Mouse (Mus musculus) gastrocnemius, adult 2 months (tissue): ENCODE data around the gene Dnm3. TPM values are rescaled to one million over a fixed set of nuclear protein-coding genes. Genes with fewer than 3 reads are reported as not detected.
A peak's percentile ranks its signal among the peaks of the same experiment; 100 is the strongest.

ENCODE experiments used
- DNase-seq: peaks from one replicate; pipeline ENCODE4 v3.0.0; 2022
- H3K27ac ChIP-seq: fragments of 200-600 bp; 2 replicates; pipeline ENCODE4 v1.8.1; 2022; ENCODE audit warnings: mild to moderate bottlenecking
- H3K4me3 ChIP-seq: fragments of 200-600 bp; 2 replicates; pipeline ENCODE4 v1.8.1; 2022; ENCODE audit warnings: mild to moderate bottlenecking, moderate library complexity
- CTCF ChIP-seq: fragments of 200-600 bp; IDR thresholded peaks from 2 replicates; pipeline ENCODE4 v1.8.1; 2022; ENCODE audit warnings: antibody characterized with exemption, mild to moderate bottlenecking, moderate library complexity
- intact Hi-C: fragments of 180-260 bp; cut with DNase I; formaldehyde crosslinking; loops from one replicate; pipeline ENCODE4 v1.15.1; 2025
- total RNA-seq, 2 experiments: library from RNA; stranded (reverse); gene quantifications; 2 replicates each; pipeline ENCODE4 v1.2.3; 2021

Dnm3 gene
- total RNA-seq, 2 experiments from 2014 or later, result 6.5 to 8.7 TPM

DNA sequence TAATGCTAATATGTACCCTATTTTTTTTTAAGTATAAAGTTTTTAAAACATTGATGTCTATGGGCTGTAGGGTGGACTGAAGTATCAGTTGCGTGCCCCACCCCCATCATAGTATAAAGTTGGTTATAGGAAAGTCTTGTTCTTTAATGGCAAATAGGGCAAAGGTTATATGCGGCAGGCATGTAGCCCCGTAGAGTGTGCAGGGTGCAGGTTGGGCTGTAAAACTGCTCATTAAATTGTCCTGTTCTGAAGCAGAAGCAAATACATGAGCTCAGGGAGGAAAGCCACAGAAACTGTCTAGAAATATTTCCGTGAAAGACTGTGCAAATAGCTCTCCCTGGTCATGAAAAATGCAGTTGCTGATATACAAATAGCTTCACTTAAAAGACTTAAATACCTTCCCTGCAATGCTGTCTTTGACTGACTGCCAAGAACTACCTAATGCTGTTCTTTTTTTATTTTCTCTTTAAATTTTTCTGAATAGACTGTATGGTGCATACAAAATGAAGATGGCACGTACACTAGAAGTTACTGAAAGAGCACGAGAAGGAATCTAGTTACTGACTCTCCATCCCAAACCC is 440.6 kb downstream of the Dnm3 start:
- no peak for DNase-seq
- intact Hi-C loops, result no loop called here
- TF ChIP-seq CTCF, result no peak
- Histone ChIP-seq H3K27ac (peak overlapping the region; percentile 71), H3K4me3 (no peak overlapping the region; the same call in 1 of the 2 replicates)

DNA sequence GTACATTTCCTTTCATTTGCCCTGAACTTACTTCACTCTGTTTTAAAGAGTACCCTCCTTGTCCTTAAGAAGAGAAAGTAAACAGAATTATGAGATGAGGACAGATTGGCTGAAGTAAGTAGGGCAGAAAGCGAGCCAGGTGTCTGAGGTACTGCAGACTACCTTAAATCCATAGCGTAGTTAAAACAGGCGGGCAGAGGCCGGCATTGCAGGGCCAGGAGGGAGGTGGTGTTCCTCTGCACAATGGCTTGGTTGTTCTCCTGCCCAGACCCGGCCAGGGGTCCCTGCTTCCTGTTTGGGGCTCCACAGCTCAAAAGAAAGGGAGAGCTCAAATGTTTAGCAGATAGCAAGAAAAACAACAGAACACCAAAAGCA is 441.4 kb downstream of the Dnm3 start:
- DNase-seq, result no peak
- Histone ChIP-seq H3K4me3 (no peak overlapping the region), H3K27ac (peak overlapping the region; percentile 6; the same call in 1 of the 2 replicates)
- intact Hi-C loops, result no loop called here
- no peak for TF ChIP-seq CTCF

DNA sequence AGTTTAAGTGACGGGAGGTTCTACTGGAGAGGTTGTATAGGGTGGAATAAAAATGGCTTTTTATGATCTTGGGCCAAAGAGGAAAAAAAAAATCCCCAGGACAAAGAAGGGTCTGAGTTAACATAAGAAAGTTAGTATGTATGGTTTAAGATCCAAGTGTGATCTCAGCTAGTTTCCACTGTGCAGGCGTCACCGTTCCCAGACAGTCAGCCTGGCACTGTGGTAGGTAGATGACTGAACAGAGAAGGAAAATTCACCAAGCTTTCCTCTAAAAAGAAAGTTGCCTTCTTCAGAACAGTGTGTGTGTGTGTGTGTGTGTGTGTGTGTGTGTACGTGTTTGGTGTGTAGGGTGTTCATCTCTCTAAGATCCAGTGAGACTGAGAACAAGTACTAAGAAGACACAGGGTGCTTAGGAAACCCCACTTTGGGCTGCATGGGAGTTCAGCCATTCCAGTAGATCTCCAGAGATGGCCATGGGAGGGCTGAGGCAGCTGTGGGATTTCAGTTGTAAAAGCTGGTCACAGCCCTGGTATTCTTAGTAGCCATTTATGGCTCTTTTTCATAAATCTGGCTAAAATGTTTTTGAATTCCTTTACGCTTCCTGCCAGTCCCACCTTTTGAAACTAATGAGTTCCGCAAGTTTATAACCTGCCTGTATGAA is 441.9 kb downstream of the Dnm3 start:
- intact Hi-C loops, result no loop called here
- TF ChIP-seq CTCF, result no peak
- Histone ChIP-seq H3K4me3 (no peak overlapping the region), H3K27ac (peak overlapping the region; percentile 6; the same call in 1 of the 2 replicates)
- DNase-seq, result no peak

DNA sequence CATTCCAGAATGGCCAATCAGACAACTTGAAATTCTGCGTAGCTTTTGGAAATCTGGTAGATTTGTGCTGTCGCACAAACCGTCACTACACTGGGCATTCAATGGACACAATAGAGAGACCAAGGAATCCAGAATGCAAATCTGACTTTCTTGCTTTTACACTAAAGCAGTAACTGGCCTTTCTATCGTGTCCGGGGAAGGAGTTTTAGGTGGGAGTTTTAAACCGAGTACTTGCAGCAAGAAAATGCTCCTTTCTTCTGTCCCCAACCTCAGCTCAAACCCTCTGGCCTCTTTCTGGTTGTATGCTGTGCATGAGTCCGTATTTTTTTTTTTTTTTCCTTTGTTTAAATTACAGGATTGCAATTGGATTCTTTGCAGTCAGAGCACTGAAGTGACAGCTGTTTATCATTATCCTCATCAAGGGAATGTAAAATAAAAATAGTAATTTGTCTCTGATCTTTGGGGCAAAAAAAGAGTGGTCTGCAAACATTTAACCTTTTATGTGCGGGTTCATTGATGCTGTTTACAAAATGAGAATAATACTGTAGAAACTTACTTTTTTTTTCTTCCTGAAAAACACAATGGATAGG is 454.1 kb downstream of the Dnm3 start:
- TF ChIP-seq CTCF, result no peak
- no peak for DNase-seq
- no peak overlapping the region for H3K4me3 ChIP-seq
- intact Hi-C loops, result no loop called here
- no peak overlapping the region for H3K27ac ChIP-seq

DNA sequence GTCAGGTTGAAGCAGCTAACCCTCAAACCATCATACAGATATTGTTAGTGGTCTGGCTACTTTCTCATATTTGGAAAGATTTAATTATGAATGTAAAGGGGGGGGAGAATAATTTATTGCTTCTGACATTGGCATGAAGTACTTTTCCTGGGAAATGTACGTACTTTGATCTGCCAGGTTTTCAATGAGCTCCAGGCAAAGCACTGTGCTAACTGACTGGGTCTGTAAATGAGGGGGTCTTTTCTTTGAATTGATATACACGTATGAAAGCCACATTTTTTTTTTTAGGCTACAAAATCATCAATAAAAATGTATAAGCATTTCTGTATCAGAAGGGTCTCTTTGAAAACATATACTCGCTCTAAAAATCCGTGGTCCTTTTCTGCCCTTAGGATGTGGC is 457.1 kb downstream of the Dnm3 start:
- Histone ChIP-seq H3K27ac (no peak overlapping the region), H3K4me3 (no peak overlapping the region)
- intact Hi-C loops, result no loop called here
- TF ChIP-seq CTCF, result no peak
- no peak for DNase-seq

DNA sequence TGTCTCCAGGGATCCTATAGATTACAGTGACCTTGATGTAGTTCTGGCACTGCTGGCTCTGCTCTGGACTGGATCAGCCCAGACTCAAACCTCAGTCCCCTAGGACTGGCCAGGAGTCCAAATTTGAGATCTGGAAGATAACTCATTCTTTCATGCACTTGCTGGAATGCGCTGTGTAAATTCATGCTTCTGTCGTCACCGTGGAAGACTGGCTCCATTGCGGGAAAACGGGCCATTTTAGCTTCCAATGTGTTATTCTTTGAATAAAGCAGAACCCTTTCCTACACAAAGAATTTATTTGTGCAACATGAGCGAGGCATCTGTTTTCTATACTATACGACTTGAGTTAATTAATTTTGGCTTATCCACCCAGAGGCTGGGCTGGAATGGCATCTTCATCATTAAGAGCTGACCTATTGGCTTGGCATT is 457.5 kb downstream of the Dnm3 start:
- intact Hi-C loops, result no loop called here
- TF ChIP-seq CTCF, result no peak
- no peak for DNase-seq
- Histone ChIP-seq H3K4me3 (no peak overlapping the region), H3K27ac (no peak overlapping the region)

DNA sequence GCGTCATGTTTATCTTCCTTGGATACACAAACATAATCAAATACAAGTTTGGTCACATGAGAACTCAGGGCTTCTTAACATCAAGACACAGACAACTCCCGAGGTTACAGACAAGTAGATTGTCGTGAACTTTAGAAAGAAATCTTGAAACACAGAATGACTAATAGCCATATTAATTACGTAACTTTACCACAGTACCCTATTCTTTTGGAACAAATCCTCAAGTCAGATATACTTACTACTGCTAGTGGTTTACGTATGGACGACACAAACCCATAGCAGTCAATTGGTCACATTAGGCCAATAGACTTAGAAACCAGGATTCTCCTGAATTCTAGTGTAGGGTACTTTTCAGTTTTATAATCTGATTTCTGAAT is 459.2 kb downstream of the Dnm3 start:
- Histone ChIP-seq H3K27ac (no peak overlapping the region), H3K4me3 (no peak overlapping the region)
- no peak for DNase-seq
- TF ChIP-seq CTCF, result no peak
- intact Hi-C loops, result no loop called here

DNA sequence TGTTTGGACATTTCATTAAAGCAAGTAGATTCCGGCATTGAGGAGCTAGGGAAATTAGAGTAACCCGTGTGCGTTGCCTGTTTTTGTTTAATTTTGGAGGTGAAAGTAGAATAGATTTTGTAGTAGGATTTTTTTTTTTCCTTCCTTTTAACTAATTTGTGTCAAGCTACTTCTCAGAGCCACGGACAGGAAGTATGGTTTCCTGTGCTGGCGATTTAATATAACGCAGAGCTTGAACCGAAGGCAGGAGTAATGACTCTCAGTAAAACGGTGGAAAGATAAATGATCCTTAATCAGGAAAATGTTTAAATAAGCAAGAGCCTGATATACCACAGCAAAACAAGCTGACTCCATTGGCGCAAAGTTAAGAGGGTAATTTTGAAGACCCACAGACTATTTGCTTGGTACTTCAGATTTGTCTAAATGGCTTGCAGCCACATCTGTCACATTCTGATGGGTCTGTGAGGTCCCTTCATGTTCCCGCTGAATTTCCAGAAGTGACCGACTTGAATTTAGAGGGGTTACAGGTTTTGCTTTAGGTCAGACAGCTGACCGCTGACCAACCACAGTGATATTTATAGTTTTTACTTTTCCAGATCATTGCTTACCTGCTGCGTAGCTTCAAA is 459.7 kb downstream of the Dnm3 start:
- intact Hi-C loops, result no loop called here
- TF ChIP-seq CTCF, result no peak
- Histone ChIP-seq H3K4me3 (no peak overlapping the region; the same call in 1 of the 2 replicates), H3K27ac (no peak overlapping the region)
- DNase-seq, result no peak

DNA sequence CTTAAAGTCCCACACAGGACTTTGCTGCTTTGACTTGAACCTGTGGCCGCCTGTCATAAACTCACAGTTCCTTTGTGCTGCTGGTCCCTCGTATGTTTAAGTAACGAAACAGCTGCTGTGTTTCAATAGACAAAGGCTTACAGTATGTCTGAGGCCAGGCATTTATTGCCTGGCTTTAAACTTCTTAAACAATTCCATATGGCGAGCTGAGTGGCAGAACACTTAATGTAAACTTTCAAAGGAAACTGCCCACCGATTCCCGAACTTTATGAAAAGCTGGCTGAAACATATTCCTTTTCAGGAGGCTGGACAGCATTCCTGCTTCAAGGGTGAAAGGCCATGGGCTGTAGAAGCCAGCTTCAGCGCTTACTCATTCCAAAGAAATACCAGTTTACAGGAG is 460.9 kb downstream of the Dnm3 start:
- DNase-seq, result no peak
- Histone ChIP-seq H3K27ac (no peak overlapping the region), H3K4me3 (no peak overlapping the region)
- no peak for TF ChIP-seq CTCF
- intact Hi-C loops, result no loop called here

DNA sequence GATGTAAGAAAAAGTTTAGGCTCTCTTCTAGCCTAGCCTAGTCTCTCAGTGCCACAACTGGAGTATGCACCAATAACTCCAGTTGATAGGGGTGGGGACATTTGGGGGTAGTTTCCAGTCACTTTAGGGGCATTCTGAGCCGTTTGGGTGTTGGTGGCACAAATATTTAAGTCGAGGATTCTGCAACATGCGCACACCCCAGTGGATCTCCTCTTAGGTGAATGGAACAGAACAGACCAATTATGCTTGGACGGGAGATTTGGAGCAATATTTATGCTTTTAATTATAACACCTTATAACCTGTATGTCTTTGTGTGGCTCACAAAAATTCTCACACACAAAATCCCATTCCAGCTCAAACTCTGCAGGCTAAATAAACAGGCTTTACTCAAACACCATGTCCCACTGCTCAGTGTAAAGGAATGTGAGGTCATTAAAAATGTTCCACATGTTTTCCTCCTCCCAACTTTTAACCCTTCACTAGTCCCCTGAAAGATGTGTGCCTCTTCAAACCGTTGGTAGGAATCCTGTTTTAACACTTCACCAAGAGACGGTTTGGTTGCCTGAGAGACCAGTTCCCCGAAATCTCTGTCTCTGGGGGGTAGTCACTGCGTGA is 462.5 kb downstream of the Dnm3 start:
- intact Hi-C loops, result no loop called here
- no peak for DNase-seq
- H3K4me3 ChIP-seq, result no peak overlapping the region
- H3K27ac ChIP-seq, result no peak overlapping the region
- no peak for TF ChIP-seq CTCF

DNA sequence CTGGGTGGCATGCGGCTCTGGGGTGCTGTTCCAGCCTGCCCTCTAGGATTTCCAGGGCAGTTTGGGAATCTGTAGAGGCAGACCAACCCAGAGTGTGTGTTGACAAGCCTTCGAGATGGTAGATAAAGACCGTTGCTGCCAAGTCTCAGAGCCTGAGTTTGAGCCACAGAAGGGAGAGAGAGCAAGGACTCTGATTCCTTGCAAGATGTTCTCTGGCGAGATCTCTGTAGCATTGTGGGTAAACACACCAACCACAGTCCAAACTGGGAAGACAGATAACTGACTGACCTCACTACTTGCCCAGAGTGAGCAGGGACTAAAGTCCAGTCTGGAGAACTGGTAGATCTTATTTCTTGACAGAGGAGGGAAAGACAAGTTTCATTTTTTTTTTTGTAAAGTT is 464.3 kb downstream of the Dnm3 start:
- intact Hi-C loops, result no loop called here
- H3K27ac ChIP-seq, result no peak overlapping the region
- no peak overlapping the region for H3K4me3 ChIP-seq
- no peak for DNase-seq
- TF ChIP-seq CTCF, result no peak

DNA sequence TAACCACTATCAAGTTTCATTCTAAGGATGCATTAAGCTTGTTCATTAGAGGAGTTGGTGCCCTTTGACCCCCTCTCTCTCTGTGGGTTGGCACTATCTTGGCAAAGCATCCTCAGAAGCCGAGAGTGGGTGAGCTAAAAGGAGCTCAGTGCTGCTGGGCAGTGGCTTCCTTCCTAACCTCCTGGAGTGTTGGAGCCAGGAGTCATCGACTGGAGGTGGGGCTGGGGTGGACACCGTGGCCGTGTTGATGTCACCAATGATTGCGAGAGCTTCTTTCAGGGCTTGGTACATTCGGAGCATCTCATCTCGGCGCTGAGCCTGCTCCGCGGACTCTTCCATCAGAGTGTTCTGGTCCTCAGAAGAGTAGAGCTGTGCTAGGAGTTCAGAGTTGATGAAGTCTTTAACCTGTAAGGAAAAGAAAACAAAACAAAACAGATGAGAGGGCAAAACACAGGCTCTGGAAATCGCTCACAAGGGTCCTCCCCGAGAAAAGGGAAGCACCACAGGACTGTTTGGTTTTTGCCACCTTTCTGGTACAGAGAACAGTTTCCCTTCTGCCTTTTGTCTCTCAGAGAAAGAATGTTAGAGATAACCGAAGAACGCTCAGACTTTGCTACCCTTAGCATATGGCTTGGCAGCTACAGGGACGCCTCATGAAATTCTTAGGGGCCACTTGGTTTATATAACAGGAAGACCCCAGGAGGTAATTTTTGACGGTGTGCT is 466.1 kb downstream of the Dnm3 start:
- Histone ChIP-seq H3K4me3 (no peak overlapping the region), H3K27ac (no peak overlapping the region)
- no peak for TF ChIP-seq CTCF
- intact Hi-C loops, result no loop called here
- no peak for DNase-seq
